Mouse (Mus musculus) adrenal gland, postnatal 25 days (tissue): Measurements from ENCODE around the gene Spon1. TPM values are rescaled to one million over a fixed set of nuclear protein-coding genes. Genes with fewer than 3 reads are reported as not detected.

Experiments
- DNase-seq: peaks from one replicate; pipeline ENCODE4 v3.0.0; 2021; ENCODE audit warnings: mixed read lengths
- long read RNA-seq: library from polyadenylated mRNA; stranded (forward); transcript quantifications from one replicate; pipeline ENCODE4 v2.0.0, GENCODE M21; 2021
- total RNA-seq: library from RNA; stranded (reverse); gene quantifications from 2 replicates; pipeline ENCODE4 v1.2.3, GENCODE M21; 2021

Spon1 gene
- total RNA-seq = 7.9 and 8.9 TPM in 2 replicates
- long read RNA-seq, full-length matches to known transcripts = 8 of 14 reads
- long read RNA-seq, partial matches to known transcripts = 4 of 14 reads
- long read RNA-seq, other reads (novel, unspliced or antisense) = 2 of 14 reads

- peak; percentile 27 for DNase-seq
Measured at GRCm38 (mm10) chr7:113765667-113766497, at the start of gene Spon1. Gene Spon1, plus strand, starts transcription at chr7:113765998.

- DNase-seq = no peak
Measured at GRCm38 (mm10) chr7:113721994-113722393, 43.8 kb upstream of the Spon1 start.

GRCm38 (mm10) chr7:113723905-113724304 is 41.9 kb upstream of the Spon1 start:
- no peak for DNase-seq

GRCm38 (mm10) chr7:113727999-113728713 is 37.6 kb upstream of the Spon1 start:
- no peak for DNase-seq

- DNase-seq = no peak
Measured at GRCm38 (mm10) chr7:113728926-113729325, 36.9 kb upstream of the Spon1 start.

- DNase-seq = no peak
Measured at GRCm38 (mm10) chr7:113730406-113731247, 35.2 kb upstream of the Spon1 start.

- DNase-seq = no peak
Measured at GRCm38 (mm10) chr7:113737790-113738362, 27.9 kb upstream of the Spon1 start.

- peak; percentile 6 for DNase-seq
Measured at GRCm38 (mm10) chr7:113739181-113739580, 26.6 kb upstream of the Spon1 start.

GRCm38 (mm10) chr7:113742644-113743043 is 23.2 kb upstream of the Spon1 start:
- no peak for DNase-seq

GRCm38 (mm10) chr7:113743982-113744381 is 21.8 kb upstream of the Spon1 start:
- no peak for DNase-seq

GRCm38 (mm10) chr7:113756616-113757015 is 9.2 kb upstream of the Spon1 start:
- DNase-seq = no peak

- DNase-seq = peak; percentile 21
Measured at GRCm38 (mm10) chr7:113759212-113759611, 6.6 kb upstream of the Spon1 start.

GRCm38 (mm10) chr7:113765133-113765532 is 665 bp upstream of the Spon1 start:
- no peak for DNase-seq

- DNase-seq = no peak
Measured at GRCm38 (mm10) chr7:113766498-113766941, 722 bp downstream of the Spon1 start.

GRCm38 (mm10) chr7:113767546-113767945 is 1.7 kb downstream of the Spon1 start:
- DNase-seq = no peak

GRCm38 (mm10) chr7:113768174-113768935 is 2.6 kb downstream of the Spon1 start:
- DNase-seq = no peak

GRCm38 (mm10) chr7:113769281-113769680 is 3.5 kb downstream of the Spon1 start:
- DNase-seq = no peak

GRCm38 (mm10) chr7:113772135-113772534 is 6.3 kb downstream of the Spon1 start:
- no peak for DNase-seq

- no peak for DNase-seq
Measured at GRCm38 (mm10) chr7:113773436-113773835, 7.6 kb downstream of the Spon1 start.

- DNase-seq = peak; percentile 66
Measured at GRCm38 (mm10) chr7:113774039-113774438, 8.2 kb downstream of the Spon1 start.

GRCm38 (mm10) chr7:113774906-113775305 is 9.1 kb downstream of the Spon1 start:
- DNase-seq = no peak
